Mouse (Mus musculus): ENCODE measurements around the gene Sema4d.
"Not testable (repeated sequence)": the region's sequence is repeated elsewhere in the genome, so short reads cannot be mapped to it uniquely, and the experiment has no call there.

Sema4d gene

DNA sequence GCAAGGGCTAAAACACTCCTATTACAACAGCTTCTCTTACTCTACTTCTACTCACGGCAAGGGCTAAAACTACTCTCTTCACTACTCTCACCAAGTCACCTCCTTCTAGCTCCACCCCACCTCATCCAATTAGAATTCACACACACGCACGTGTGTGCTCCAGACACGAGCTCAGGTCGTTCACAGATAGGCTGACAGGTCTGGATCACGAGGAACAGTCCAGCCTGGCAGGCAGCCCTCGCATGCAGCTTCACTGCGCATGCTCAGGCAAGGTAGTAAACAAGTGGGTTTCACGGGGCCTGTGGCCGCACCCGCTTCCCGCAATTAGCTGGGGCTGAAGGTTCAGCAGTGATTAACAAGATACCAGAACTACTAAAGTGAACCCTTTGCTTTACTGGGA is 125.4 kb downstream of the Sema4d start:
- not testable (repeated sequence) for DNase-seq

- no peak for DNase-seq
Observed at GRCm38 (mm10) chr13:51663561-51663960, 130.0 kb downstream of the Sema4d start.

DNA sequence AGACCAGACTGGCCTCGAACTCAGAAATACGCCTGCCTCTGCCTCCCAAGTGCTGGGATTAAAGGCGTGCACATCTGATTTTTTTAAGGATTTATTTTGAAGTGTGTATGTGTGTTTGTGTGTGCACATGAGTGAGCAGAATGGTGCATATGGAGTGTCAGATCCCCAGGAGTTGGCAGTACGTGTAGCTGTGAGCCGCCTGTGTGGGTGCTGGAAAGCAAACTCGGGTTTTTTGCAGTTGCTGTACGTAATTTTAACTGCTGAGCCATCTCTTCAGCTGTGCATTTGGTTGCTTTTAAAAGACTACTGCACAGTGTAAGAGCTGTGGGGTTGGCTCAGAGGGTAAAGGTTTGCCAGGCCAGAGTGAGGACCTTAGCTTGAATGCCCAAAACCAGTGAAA is 134.0 kb downstream of the Sema4d start:
- DNase-seq, result no peak

DNA sequence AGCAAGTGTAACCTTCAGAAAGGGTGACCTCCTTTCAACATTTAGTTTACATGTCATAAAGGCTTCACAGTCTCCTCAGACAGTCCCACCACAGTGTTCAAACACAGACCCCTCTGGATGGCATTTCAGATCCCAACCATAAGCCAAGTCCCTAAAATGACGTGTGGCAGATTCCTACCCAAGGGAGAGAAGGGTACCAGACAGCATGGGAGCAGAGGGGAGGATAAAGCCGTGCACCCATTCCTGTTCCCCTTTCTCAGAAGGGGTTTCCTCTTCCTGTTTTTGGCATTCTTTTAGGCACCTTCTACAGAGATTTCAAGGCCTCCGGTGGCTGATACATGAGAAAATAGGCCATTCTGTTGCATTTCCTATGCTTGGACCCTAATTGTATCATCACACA is 135.5 kb downstream of the Sema4d start:
- no peak for DNase-seq

DNA sequence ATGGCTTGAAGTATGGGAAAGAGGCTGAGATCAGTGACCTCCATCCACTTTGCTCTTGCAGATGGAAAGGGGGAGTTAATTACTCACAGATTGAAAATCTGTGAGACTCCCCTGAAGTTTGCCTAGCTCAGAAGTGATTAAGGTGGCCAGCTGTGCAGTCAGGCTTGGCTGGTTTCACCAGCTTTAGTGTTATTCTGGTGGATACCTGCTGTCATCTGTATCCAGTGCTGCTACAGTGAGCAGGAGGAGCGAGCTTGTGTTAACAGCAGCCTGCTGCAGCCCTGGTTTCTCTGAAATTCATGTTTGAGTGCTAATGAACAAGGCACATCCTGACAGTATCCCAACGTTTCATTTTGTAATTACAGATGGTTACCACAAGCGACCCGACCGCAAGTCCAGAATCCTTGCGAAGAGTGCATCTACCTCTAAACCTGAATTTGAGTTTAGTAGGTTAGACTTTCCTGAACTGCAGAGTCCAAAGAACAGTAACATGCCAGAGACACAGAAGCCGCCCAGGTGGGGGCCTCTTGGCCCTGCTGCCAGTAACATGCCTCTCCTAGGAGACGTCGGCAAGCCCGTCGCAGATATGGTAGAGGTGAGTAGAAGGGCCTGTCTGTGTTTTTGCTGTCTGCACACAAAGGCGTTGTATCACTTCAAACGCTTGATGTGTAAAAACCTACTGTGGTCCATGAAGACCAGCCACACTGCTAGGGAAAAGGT is 136.9 kb downstream of the Sema4d start:
- DNase-seq, result no peak

GRCm38 (mm10) chr13:51653961-51654360 is 139.6 kb downstream of the Sema4d start:
- DNase-seq, result no peak

DNA sequence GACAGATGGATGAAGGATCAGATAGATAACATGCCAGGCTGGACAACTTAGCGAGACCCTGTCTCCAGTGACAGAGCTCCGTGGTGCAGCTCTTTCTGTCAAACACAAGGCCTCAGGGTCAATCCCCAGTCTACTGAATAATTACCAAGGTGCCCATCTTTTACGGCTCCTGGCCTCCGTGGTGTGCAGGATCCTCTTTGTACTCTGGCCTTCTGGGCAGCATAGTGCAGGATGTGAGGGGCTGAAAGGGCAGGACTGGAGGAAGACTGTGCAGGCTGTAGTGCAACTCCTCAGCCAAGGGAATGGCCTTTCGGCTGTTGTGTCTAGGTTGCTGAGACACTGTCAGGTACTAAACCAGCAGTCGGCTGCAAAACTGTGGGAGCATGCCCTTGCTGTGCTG is 140.4 kb downstream of the Sema4d start:
- DNase-seq, result no peak

- peak; percentile 96 for DNase-seq
Observed at GRCm38 (mm10) chr13:51651408-51652064, 142.0 kb downstream of the Sema4d start, which contains the start of gene Secisbp2. TSS of gene Secisbp2 (plus strand) at chr13:51651697.

GRCm38 (mm10) chr13:51649740-51650139 is 143.8 kb downstream of the Sema4d start:
- no peak for DNase-seq

GRCm38 (mm10) chr13:51648237-51648636 is 145.3 kb downstream of the Sema4d start:
- no peak for DNase-seq

- no peak for DNase-seq
Observed at GRCm38 (mm10) chr13:51647770-51648169, 145.8 kb downstream of the Sema4d start.

- DNase-seq, result no peak
Observed at GRCm38 (mm10) chr13:51646362-51647027, 147.1 kb downstream of the Sema4d start.

- peak; percentile 14 for DNase-seq
Observed at GRCm38 (mm10) chr13:51645872-51646271, 147.7 kb downstream of the Sema4d start.

DNA sequence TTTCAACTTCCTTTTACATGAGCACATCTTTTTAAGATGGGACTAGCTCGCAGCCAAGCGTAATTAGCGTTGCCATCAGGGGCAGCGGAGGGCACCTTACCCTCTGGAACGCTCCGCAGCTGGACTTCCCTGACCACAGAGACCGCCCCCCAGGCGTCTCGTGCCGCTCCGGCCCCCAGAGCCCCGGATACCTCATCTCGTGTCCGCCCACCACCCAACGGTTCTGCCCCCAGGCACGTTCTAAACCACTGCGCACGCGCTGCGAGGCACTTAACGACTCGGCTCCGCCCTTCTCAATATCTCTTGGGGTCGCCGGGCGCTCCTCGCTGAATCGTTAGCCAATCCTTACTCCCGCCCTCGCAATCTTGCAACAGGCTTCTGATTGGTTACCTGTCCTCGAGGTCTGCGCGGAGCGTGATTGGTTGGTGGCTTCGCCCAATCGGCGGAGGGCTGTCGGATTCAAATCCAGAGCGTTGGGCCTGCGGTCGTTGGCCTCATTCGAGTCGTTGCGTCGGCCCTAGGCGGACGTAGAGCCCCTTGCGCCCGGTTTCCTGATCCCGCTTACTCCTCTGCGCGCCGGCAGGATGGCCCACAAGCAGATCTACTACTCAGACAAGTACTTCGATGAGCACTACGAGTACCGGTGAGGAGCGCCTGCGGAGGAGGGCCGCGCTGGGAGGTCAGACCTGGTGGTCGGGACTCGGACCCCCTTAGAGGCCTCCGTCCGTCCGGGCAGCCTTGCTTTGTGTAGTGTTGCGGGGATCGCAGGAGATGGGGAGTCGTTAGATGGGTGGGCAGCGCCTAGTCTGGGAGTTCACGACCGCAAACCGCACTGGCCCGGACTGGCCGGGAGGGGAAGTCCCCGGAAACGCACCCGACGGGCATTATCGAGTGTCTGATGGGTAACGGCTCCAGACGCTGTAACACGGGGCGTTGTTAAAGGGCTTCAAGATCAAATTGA is 148.4 kb downstream of the Sema4d start, which contains the start of gene Cks2:
Cks2 (plus strand) TSS at position 404 of the 961 bp plus-strand sequence.
- DNase-seq, result peak; percentile 98

DNA sequence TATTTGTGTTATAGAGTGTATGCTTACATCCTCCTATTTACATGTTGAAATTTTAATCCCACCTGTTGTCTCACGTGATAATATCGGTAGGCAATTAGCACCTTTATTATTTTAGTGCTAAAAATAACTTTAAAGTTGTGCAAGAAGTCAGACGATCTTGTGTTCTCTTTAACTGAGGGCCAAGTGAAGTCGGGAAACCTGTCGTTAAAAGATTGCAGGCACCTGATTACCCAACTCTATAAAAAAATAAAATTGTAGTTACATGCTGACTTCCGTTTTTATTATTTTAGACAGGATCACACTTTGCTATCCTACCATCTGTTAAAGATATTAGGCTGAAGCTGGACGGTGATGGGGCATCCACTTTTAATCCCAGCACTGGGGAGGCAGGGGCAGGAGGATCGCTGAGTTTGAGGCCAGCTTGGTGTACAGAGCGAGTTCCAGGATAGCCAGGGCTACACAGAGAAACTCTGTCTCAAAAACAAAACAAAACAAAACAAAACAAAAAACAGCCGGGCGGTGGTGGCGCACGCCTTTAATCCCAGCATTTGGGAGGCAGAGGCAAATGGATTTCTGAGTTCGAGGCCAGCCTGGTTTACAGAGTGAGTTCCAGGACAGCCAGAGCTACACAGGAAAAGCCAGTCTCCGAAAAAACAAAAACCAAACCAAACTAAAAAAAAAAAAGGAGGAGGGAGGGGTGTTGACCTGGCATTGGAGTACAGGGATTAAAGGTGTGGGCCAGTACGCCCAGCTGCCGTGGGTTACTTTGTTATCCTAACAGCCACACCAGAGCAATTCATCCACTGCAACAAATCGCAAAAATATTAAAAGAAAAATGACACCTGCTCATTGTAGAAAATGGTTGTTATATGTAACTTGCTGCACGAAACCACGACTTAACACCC is 149.4 kb downstream of the Sema4d start:
- peak; percentile 12 for DNase-seq

- DNase-seq, result no peak
Observed at GRCm38 (mm10) chr13:51642171-51642778, 151.3 kb downstream of the Sema4d start.

GRCm38 (mm10) chr13:51641424-51641823 is 152.1 kb downstream of the Sema4d start:
- no peak for DNase-seq

DNA sequence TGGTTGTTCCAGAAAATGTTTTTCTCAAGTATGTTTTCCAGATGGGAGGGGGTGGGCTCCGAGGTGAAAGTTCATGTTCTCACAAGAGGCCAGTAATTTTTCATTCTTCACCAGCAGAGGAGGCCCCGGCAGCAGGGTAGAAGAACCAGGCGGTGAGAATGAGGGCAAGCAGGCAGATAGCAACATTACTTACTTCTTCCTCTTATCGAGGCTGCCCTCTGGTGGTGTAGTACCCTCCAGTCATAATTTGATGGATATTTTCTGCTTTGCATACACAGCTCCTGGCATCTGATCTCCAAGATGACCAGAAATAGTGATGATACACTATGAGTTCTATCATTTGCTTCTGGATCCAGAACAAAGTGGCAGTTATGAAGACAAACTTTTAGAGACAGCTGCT is 154.6 kb downstream of the Sema4d start:
- peak; percentile 9 for DNase-seq
